Comparison of ENCODE assay signal across 9 mouse cellular contexts in genomic region chr14:7900481-7901049, GRCm38 (mm10). TPM values are rescaled to one million over a fixed set of nuclear protein-coding genes. Genes with fewer than 3 reads are reported as not detected.
A peak's percentile ranks its signal among the peaks of the same experiment; 100 is the strongest.
DNase-seq lines count a peak whose midpoint lies in the region; ATAC-seq lines count a peak whose summit lies in the region.
"Had no signal": no experiment of that assay in that cellular context is flagged by ENCODE, and none has a peak within 500 bp of the region (broad histone marks: within the 10 kb centered on the region; RNA-seq: fewer than 3 reads in every experiment).

No protein-coding gene starts in this region.

- peaks cover 58% of the 10 kb centered on the region for H3K36me3 ChIP-seq in embryonic facial prominence, embryonic 14.5 days (ENCODE audit: control insufficient read depth, insufficient read depth, low read length)
- H3K36me3 ChIP-seq in heart, embryonic 15.5 days: peaks cover 22% of the 10 kb centered on the region

- peak; percentile 66 for ATAC-seq in embryonic facial prominence, embryonic 14.5 days (ENCODE audit: low read depth)
- peak; percentile 89 for ATAC-seq in heart, embryonic 15.5 days (replicated peaks; ENCODE audit: insufficient number of reproducible peaks, insufficient read depth, low FRiP score, low read depth)

- peak overlapping the region; percentile 11; the same call in 1 of the 2 replicates for H3K4me2 ChIP-seq in embryonic facial prominence, embryonic 14.5 days (ENCODE audit: low read depth, low read length)
- 0 out of 2 replicates have a peak overlapping the region, but pooled peaks have one; percentile 12 for H3K4me2 ChIP-seq in heart, embryonic 15.5 days

- peak; percentile 24 for DNase-seq in Muller cell, postnatal 12 days (ENCODE audit: inconsistent ontology term)
- DNase-seq in embryonic facial prominence, embryonic 14.5 days (ENCODE audit: low spot score): peak; percentile 85
- peak; percentile 60 for DNase-seq in kidney, postnatal 14 days
- DNase-seq in lung, postnatal 10 days: peak; percentile 52
- DNase-seq in telencephalon, adult 2 months (ENCODE audit: low read depth, low spot score): peak; percentile 76
- no peak for DNase-seq in testis, postnatal 14 days (ENCODE audit: low spot score)
- DNase-seq in spleen, postnatal 4 days (ENCODE audit: low spot score in 2 of 2): no peak

- H3K9ac ChIP-seq in embryonic facial prominence, embryonic 14.5 days (ENCODE audit: low read depth, low read length): no peak overlapping the region
- H3K9ac ChIP-seq in heart, embryonic 15.5 days: no peak overlapping the region

- H3K4me1 ChIP-seq in embryonic facial prominence, embryonic 14.5 days (ENCODE audit: control insufficient read depth, insufficient read depth, low read length): peaks cover 32% of the 10 kb centered on the region
- H3K4me1 ChIP-seq in heart, embryonic 15.5 days (replicated peaks): peaks cover 18% of the 10 kb centered on the region

- peak overlapping the region; percentile 72 for H3K27ac ChIP-seq in embryonic facial prominence, embryonic 14.5 days (replicated peaks; ENCODE audit: low read depth, low read length)
- peak overlapping the region; percentile 78 for H3K27ac ChIP-seq in heart, embryonic 15.5 days

- no peaks in the 10 kb centered on the region for H3K9me3 ChIP-seq in embryonic facial prominence, embryonic 14.5 days (ENCODE audit: control insufficient read depth, low read length)
- H3K9me3 ChIP-seq in heart, embryonic 15.5 days (replicated peaks): no peaks in the 10 kb centered on the region

- H3K27me3 ChIP-seq in embryonic facial prominence, embryonic 14.5 days (replicated peaks; ENCODE audit: control insufficient read depth, insufficient read depth, low read length): no peaks in the 10 kb centered on the region
- no peaks in the 10 kb centered on the region for H3K27me3 ChIP-seq in heart, embryonic 15.5 days

- 37% methylated on average over 11 of the region's 11 CpGs for WGBS in embryonic facial prominence, embryonic 14.5 days
- WGBS in heart, embryonic 15.5 days: 29% methylated on average over 11 of the region's 11 CpGs

- no peak overlapping the region for H3K4me3 ChIP-seq in embryonic facial prominence, embryonic 14.5 days (ENCODE audit: low read depth, low read length)
- no peak overlapping the region for H3K4me3 ChIP-seq in heart, embryonic 15.5 days

RNA-seq across cellular contexts. Expression of gene Gm45521, which starts 56.5 kb away (rescaled TPM):
- not detected in 2 replicates for polyA plus RNA-seq in embryonic facial prominence, embryonic 14.5 days (2014; fragmentation: Nextera tagmentation; extraction: Ambion mirVana)
- not detected in 2 replicates for polyA plus RNA-seq in heart, embryonic 15.5 days (2015; fragmentation: Nextera tagmentation; extraction: Ambion mirVana)
- polyA plus RNA-seq: gonadal fat pad, adult 2 months had no signal

Comparison
In these comparisons a context has a peak if more than half of its experiments do, and no peak if none do; other contexts are left out.
1. DNase-seq: peak in Muller cell, postnatal 12 days (single experiment), embryonic facial prominence, embryonic 14.5 days (single experiment), kidney, postnatal 14 days (single experiment), lung, postnatal 10 days (single experiment) and telencephalon, adult 2 months (single experiment); none in testis, postnatal 14 days (single experiment) and spleen, postnatal 4 days (0 of 2).